Mouse (Mus musculus): Measurements from ENCODE around the gene Spib. TPM values are rescaled to one million over a fixed set of nuclear protein-coding genes. Genes with fewer than 3 reads are reported as not detected.

Spib gene
- total RNA-seq (2021) (under 1 TPM; 0.31 to 0.40 TPM), polyA plus RNA-seq (2012; rRNA removed) (0.58 and 0.66 TPM in 2 replicates)
- long read RNA-seq = 0 reads

DNA sequence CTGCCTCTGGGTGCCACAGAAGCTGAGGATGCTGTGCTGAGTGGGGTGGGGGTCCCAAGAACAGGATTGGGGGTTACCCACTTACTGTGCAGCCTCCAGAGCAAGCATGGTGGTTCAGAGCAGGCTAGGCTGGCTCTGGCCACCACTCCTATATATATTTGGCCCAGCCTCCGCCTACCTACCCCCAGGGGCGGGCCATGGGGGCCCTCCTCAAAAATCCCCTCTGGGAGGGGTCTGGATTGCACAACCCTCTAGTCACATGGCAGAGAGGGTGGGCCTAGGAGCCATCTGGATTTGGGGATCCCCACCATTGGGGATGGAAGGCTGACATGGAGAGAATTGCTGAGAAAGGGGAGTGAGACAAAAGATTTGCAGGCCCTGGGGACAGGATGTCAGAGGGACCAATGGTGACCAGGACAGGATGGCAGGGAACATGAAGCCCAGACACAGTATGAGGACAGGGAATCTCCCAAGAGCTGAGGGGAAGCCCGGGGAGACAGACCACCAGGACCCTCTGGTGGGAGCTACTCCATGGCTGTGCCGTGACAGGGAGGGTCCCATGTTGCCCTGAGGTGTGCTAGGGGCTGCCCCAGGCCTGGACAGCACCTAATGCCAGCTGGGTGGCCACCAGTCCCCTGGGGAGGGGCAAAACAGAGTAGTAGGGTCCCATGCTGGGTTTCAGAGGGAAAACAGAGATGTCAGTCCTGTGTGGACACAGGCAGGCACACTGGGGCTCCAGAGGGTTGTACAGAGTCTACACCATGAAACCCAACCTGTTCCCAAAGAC lies at the start of gene Spib:
Spib (minus strand) TSS at position 126 of the 787 bp plus-strand sequence.
- DNase-seq = no peak

DNA sequence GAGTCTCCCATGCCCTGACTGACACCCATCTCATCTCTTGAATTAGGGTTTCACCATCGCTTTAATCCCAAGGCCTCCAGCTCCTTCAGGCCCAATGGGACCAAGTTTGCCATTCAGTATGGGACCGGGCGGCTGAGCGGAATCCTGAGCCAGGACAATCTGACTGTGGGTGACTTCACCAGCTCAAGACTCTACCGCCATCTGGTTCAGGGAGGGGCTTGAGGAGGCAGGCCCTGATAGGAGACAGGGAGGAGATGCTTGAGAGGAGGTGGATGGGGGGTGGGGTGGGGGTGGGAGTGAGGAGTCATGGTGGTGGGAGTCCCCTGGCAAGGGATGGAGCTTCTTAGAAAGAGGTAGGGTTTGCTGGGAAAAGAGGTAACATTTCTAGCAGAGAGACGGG lies 49.8 kb upstream of the Spib start:
- no peak for DNase-seq

DNA sequence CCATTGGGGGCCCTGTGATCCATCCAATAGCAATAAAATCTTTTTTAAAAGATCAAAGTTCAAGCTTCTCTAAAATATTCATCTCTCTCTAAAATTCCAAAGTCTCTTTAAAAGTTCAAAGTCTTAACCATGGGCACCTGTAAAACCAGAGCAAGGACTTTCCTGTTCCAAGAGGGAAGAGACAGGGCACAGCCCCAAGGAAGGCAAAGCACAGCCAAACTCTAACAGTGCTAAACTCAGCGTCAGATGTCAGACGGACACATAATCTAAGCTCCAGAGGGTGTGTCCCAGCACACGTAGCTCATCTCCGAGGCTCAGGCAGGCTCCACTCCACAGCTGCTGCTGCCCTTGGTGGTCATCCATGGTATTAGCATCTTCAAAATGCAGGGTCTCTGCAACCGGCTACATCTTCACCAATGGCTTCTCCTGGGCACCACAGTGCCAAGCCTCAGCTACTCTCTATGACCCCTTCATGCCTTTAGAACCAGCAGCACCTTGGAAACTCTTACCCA lies 44.5 kb upstream of the Spib start:
- no peak for DNase-seq

DNA sequence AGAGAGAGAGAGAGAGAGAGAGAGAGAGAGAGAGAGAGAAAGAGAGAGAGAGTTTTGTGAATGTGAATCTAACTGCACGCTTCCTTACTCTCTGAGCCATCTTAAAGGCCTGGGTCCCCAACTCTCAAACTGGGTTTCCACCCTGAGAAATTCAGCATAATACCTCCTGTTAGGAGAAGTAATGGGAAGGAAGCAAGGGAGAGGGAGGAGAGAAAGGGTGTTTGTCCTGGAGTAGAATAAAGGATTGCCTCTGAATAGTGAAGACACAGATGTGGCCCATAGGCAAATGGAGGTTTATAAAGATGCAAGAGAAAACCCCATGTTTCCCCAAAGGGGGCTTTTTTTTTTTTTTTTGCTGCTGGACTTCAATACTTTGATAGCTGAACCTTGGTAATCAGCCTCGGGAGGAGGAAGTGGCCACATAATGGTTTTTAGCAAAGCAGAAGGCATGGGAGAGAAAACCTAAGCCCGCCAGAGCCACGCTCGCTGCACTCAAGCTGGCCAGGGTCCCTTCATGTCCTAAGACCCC lies 41.1 kb upstream of the Spib start:
- DNase-seq = no peak

DNA sequence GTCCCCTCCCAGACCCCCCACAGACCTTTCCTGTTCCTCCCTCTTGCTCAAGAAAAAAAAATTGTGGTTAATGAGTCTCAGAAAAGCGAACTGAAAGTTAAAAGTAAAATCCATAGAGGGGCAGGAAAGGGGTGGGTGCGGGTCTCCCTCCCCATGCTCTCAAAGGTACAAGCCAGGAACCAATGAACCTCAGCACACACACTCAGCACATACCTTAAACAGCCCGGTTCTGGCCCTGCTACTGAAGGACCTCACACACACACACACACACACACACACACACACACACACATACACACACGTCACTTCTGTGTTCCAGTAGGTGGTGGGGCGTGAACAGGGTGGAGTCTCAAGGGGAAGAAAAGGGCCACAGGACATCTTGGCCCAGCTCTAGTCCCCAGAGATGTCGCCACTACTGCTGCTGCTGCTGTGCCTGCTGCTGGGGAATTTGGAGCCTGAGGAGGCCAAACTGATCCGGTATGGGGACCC lies 40.4 kb upstream of the Spib start, which contains the start of gene Napsa:
Napsa (plus strand) TSS at position 168 of the 489 bp plus-strand sequence.
- no peak for DNase-seq

DNA sequence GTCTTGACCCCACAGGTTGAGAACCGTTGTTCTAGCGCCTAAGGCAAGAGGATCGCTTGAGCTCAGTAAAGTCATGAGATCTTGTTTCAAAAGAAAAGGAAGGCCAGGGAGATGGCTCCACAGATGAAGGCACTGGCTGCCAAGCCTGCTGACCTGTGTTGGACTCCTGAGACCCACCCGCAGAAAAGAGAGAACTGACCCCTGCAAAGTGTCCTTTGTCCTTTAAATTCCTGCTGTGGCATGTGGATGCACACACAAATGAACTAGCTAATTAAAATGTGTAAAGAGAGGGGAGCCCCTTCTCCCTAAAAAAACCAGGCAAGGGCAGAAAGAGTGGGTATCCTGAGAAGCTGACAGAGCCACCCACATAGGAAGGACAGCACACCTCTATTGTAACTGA lies 39.9 kb upstream of the Spib start:
- no peak for DNase-seq

DNA sequence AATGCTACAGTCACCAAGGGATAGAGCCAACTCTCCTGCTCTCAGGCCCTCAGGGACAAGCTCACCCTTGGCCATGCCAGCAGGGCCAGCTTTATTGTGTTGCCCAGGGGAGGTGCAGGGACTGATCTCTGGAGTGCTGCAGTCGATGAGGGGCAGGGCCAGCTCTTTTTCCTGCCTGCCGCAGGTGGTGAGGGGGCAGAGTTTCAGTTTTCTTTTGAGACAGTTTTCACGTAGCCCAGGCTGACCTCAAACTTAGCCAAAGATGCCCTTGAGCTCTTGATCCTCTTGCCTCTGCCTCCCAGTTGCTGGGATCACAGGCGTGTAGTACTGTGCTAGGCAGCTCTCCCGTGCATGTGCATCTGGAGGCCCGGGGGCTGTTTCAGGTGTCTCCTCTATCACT lies 39.1 kb upstream of the Spib start:
- DNase-seq = no peak

DNA sequence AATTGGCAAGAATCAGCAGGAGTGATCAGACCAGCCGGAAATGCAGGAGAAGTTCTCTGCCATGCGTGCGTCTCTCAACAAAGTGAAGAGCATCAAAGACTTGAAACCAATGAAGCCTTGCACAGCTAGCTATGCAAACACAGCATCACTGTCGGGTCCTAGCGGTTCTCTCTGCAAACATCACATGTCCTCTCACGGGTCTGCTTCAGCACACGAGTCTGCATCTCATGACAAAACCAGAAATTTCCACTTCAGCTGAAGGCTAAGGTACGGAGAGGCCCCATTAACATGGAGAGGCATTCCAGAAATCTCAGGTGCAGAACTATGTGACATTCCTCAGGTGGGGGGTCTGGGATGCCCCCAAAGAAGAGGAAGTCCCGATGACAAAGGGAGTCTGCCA lies 36.9 kb upstream of the Spib start:
- DNase-seq = no peak

DNA sequence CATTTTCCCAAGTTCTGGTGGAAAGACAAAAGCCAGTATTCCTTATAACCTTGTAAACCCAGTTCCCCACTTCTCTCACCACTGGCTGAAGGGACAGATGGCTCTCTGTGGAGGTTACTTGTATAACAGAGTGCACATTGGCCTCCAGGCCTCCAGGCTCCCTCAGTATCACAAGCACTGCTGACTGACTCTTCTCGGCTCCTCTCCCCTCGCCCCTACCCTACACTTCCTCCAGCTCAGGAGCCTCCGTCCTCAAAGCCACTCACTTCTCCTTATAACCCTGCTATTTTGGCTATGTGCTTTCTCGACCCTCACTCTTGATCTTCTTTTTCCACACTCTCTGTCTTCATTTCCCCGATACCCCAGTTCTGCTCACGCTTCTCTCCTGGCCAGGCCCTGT lies 33.5 kb upstream of the Spib start:
- DNase-seq = no peak

DNA sequence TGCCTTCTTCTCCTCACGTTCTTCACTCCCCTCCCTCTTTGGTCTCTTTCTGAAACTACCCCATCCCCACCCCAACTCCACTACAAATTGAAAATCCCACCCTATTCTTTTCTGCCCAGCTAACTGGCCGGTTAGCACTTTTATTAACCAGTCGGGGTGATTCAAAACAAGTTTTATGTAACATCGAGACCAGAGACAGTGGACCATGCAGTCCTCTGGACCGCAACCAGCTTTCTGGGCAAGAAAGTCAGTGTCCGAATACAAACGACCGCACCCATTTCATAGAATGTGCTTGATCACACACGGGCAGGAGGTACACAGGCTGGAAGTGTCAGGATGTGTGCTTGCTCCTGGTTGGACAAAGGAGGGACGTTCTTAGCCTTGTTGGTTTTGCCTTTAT lies 32.6 kb upstream of the Spib start:
- no peak for DNase-seq

DNA sequence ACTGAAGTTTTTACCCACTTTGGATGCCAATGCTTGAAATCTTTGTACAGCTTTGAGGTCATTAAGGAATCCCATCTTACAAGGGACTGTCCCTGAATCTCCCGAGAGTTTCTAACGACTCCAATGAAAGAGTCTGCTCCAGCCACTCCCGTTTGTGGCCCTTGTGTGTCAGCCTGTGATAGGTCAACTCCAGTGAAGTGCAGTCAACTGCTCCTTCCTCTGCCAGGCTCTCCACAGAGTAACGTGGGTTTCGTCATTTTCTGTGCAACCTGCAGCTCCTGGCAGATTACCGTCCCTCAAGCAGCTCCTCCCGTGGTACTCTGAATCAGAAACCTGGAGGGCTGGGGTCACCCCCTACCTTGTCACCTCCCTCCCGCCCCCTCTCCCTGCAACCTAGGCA lies 31.4 kb upstream of the Spib start:
- no peak for DNase-seq

DNA sequence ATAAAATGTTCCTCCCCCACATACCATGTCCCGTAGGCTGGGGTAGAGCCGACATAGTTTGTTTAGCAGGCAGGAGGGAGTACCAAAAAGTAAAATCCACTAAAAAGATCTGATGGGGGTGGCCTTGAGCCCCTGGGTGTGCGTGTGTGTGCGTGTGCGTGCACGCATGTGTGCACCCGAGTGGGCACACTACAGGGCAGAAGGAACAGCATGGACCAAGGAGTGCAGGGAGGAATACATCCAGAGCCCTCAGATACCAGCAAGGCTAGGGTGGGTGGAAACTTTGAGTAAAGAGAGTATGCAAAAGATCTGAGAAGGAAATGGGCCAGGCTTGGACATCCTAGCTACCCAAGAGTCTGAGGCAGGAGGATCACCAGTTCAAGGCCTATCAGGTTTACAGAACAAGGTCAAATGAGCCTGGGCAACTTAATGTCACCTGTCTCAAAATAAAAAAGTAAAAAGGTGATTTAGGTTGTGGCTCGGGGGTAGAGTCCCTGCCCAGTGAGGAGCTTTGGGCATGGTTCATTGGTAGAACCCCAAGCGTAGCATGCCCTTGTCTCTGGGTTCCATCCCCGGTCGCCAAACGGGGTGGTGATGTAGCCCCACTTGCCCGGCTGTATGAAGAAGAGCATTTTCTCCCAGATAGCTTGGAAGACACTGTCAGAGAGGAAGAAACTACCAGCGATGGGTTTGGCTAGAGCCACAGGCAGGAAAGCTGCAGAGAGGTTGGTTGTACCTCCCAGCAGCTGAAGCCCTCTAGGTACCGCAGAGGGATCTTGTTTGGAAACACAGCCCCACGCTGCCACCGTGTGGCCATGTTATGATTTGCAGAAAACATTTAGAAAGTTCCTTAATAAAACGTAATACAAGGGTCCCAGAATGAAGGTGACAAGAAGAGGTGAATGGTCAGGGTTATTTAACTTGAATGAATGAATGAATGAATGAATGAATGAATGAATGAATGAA lies 28.8 kb upstream of the Spib start:
- peak; percentile 66 for DNase-seq

DNA sequence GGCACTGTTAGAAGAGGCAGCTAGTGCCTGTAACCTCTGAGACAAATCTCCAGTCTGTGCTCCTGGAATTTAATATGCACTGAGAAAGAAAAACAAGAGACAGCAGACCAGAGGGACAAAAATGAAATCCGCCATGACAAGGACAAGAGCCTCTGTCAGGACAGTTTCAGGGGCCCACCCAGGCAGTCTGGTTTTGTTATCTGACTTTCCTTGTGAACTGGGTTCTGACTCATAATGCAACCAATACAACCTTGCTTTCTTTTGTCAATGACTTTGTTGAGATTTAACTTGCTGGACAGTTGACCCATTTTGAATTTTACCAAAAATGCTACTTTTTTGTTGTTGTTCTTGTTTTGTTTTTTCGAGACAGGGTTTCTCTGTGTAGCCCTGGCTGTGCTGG lies 25.8 kb upstream of the Spib start:
- no peak for DNase-seq

DNA sequence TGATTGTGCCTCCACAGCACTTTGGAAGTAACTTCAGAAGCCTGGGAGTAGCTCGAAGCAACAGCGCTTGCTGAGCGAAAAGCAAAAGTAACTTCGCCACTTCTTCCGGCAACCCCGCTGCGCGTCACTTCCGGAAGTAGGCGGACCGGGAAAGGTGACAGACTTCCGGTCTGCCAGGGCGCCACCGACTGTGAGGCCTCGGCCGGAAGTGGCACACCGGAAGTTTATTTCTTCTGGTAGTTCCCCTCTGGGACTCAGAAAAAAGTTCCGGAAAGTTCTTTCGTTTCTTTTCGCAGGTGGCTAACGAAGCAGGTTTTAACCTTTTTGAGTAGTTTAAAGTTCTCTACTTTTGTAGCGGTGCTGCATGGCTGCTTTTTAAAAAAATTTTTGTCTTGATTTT lies 22.0 kb upstream of the Spib start, which contains the start of gene Nr1h2:
Nr1h2 (minus strand) TSS at position 126 of the 400 bp plus-strand sequence.
- DNase-seq = peak; percentile 97

DNA sequence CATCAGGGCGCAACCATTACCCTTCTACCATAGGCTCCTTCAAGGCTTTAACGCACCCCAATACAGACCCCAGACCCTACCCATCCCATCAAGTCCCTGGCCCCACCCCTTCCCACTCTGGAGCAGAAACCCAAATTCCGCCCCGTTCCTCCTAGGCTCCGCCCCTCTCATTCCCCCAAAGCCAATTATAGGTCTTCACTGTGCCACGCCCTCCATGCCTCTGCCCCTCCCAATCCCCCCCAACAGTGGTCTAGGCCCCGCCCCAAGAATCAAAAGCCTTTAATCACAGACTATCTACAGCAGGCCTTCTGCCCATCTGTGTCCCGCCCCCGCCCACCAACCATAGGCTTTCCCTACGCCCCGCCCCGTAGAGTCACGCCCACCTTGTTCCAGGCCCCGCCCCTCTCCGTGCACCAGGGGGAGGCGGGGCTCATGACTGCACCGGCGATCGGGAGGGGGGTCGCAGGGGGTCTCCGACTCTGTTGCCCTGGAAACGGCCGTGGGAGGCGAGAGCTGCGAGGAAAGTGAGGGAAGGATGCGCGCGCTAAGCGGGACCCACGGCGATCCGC lies 21.4 kb upstream of the Spib start:
- DNase-seq = peak; percentile 83

DNA sequence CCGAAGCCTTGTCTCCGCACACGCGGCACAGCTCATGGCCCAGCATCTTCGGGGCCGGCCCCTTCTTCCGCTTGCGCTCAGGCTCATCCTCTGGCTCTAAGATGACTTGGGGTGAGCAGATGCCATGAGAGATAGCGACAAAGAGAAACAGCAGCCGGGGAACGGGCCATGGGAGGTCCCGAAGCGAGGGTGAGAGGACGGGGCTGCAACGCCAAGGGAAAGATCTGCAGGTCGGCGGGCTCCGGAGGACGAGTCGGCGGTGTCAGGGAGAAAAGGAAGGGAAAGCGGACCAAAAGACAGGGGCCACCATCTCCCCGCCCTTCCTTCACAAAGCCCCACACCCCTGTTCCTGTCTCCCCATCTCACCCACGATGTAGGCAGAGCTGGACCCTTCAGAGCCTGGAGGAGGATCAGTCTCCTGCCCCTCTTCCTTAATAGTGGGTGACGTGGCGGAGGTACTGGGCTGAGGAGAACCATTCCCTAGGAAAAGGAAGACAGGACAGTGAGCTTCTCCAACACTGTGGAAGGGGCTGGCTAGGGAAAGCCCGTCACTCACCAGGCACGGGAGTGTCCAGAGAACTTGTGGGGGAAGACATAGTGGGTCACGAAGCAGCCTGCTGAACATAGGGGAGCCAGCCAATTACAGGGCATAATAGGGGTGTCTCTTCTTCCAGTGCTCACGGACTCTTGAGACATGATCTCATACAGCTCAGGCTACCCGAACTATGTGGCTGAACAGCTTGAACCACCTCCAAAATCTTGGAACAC lies 20.5 kb upstream of the Spib start:
- no peak for DNase-seq

DNA sequence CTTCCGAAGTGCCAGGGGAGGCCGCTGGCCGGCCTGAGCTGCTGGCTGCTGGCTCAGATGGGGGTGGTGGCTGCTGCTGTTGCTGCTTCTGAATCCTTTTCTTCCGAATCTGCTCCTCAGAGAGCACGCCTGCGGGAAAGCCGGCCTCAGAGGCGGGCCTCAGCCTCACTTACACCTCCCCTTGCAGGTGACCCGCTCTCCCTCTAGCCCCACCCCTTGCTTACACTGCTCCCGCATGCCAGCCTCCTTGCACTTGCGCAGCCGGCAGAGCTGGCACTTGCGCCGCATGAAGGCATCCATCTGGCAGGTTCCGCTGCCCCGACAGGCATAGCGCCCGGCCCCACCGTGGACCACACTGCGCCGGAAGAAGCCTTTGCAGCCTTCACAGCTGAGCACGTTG lies 19.9 kb upstream of the Spib start:
- no peak for DNase-seq

DNA sequence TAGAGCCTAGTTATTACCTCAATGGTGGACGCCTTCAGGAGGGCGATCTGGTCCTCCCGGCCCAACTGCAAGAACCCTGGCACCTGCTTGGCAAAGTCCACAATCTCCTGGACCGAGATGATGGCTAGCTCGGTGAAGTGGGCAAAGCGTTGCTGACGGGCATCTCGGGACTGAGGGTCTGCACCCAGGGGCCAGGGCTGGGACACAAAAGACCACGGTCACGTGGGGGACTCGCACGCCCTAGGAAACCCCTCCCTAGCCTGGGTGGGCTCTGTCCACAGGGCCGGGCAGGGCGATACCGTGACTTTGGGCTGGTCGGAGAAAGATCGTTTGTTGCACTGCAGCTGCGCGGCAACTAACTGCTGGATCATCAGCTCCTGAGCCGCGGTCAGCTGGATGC lies 19.4 kb upstream of the Spib start:
- no peak for DNase-seq

DNA sequence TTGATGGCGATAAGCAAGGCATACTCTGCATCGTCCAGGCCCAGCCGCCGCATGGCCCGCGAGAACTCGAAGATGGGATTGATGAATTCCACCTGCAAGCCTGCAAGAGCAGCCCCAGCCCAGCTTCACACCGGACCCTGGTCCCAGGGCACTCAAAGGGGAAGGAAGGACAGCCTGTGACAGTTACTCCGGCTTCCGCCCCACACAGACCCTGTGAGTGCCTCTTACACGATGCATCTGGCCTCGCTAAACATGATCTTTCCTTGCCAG lies 18.5 kb upstream of the Spib start:
- no peak for DNase-seq

DNA sequence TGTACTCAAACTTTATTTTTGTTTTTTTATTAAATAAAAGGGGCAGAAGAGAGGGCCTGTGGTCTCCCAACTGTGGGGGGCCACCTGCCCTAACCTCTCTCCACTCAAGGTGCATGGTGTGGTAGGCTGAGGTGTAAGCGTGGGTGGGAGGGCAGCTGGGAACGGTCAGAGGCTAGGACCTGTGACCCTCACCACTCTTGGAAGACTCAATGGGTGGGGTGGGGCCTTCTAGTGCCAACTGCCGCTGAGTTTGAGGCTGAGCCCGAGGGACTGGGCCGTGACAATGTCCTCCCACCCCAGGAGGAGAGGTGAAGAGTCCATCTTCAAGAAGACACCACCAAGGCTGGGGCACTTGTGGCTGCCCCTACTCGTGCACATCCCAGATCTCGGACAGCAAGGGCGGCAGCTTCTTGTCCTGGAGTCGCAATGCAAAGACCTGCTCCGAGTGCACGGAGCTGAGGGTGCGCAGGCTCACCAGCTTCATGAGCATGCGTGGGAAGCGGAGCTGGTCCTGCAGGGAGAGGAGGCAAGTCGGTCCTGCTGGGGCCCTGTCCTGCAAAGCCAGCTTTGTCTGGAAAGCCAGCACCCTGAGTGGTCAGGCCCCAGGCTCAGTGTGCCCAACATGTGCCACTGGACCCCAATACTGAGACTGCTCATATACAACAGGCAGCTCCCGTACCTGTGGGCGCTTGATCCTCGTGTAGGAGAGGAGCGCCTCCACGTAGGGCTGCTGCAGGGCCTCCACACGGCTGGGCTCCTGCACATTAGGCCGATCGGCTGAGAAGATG lies 17.9 kb upstream of the Spib start:
- no peak for DNase-seq

Measured in adrenal gland, adult 2 months (tissue).